ENCODE assay signal across 23 mouse cellular contexts in the genomic region with DNA sequence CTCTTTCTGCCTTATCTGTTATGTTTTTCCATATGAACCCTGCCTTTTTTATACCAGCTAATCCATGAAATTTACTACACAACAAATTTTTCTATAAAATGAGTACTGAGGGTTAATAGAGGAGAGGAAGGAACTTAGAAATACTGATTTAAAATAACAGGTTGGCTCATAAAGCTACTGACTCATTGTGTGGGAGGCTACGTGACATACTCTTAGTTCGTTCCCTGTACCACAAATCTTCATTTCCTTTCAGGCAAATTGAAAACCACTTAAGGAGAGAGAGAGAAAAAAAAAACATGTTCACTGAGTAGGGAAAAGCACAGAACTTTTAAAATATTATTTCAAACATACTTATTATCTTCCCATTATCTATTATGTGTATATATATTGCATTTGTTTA.
A peak's percentile ranks its signal among the peaks of the same experiment; 100 is the strongest.
DNase-seq lines count a peak whose midpoint lies in the region; ATAC-seq and TF ChIP-seq lines count a peak whose summit lies in the region.
"Had no signal": no experiment of that assay in that cellular context is flagged by ENCODE, and none has a peak within 500 bp of the region (broad histone marks: within the 10 kb centered on the region; RNA-seq: fewer than 3 reads in every experiment).

No protein-coding gene starts in this region.

- intact Hi-C loops in left cerebral cortex, adult 2 months (cut with DNase I) = no loop called here
- intact Hi-C loops in left cerebral cortex, postnatal 36 days (cut with DNase I) = no loop called here

- peak; percentile 96 for ATAC-seq in frontal cortex, adult (ENCODE audit: low TSS enrichment)
- ATAC-seq: activated CD4-positive, CD25-positive, alpha-beta regulatory T cell, adult 4 months; CD4-positive, CD25-positive, alpha-beta regulatory T cell, adult 4 months; forebrain, embryonic 13.5 days; forebrain, embryonic 15.5 days; forebrain, postnatal 0 days; Patski had no signal

- no peak for TF ChIP-seq CTCF in left cerebral cortex, adult 2 months (IDR thresholded peaks at IDR 0.05)

- H3K27ac ChIP-seq in left cerebral cortex, adult 2 months = peak overlapping the region; percentile 32; the same call in 1 of the 2 replicates
- H3K27ac ChIP-seq: embryonic facial prominence, embryonic 10.5 days; embryonic facial prominence, embryonic 12.5 days; forebrain, embryonic 13.5 days; forebrain, embryonic 15.5 days had no signal

- no peak for DNase-seq in frontal cortex, postnatal 25 days (ENCODE audit: low spot score in 2 of 2)
- no peak for DNase-seq in left cerebral cortex, adult 2 months (ENCODE audit: extremely low spot score in 1 of 2, low spot score in 2 of 2)
- no peak for DNase-seq in left cerebral cortex, postnatal 36 days (ENCODE audit: low spot score in 2 of 2)
- DNase-seq in brain, adult 2 months (ENCODE audit: low read depth, low spot score) = peak; percentile 69
- DNase-seq in heart, adult 8-10 months (ENCODE audit: low spot score) = no peak
- DNase-seq: adrenal gland, adult 2 months; adrenal gland, postnatal 10 days; adrenal gland, postnatal 25 days; B cell, adult 2 months; cerebellum, adult 11-12 months; cerebellum, adult 2 months; cerebellum, adult 9-10 months; cerebellum, postnatal 10 days; cerebellum, postnatal 25 days; forebrain, postnatal 0 days had no signal

- H3K4me3 ChIP-seq in left cerebral cortex, adult 2 months = no peak overlapping the region
- H3K4me3 ChIP-seq: embryonic facial prominence, embryonic 10.5 days; embryonic facial prominence, embryonic 12.5 days; forebrain, embryonic 13.5 days; forebrain, embryonic 15.5 days had no signal
